Mouse (Mus musculus): Measurements from ENCODE around the gene Fabp7. TPM values are rescaled to one million over a fixed set of nuclear protein-coding genes. Genes with fewer than 3 reads are reported as not detected.

The Fabp7 gene
- polyA plus RNA-seq, 1 experiment from 2014 or later: 1.7 TPM

- no peak for ATAC-seq (ENCODE audit: low read depth)
- H3K9me3 ChIP-seq (replicated peaks; ENCODE audit: control insufficient read depth, low read length): no peaks in the 10 kb centered on the region
- no peaks in the 10 kb centered on the region for H3K36me3 ChIP-seq (ENCODE audit: control insufficient read depth, insufficient read depth)
- no peaks in the 10 kb centered on the region for H3K4me1 ChIP-seq (ENCODE audit: control insufficient read depth, low read depth, low read length)
- no peak overlapping the region for H3K4me2 ChIP-seq (ENCODE audit: low read depth, low read length)
- H3K27ac ChIP-seq (ENCODE audit: low read length): no peak overlapping the region
- H3K27me3 ChIP-seq (ENCODE audit: control insufficient read depth, insufficient read depth, low read depth, low read length): no peaks in the 10 kb centered on the region
- no peak overlapping the region for H3K9ac ChIP-seq (ENCODE audit: low read depth, low read length)
- H3K4me3 ChIP-seq (ENCODE audit: low read depth, low read length): no peak overlapping the region
- WGBS (ENCODE audit: insufficient replicate concordance): 71% methylated on average over 2 of the region's 2 CpGs
Measured at GRCm38 (mm10) chr10:57755201-57755736, 29.4 kb upstream of the Fabp7 start.

DNA sequence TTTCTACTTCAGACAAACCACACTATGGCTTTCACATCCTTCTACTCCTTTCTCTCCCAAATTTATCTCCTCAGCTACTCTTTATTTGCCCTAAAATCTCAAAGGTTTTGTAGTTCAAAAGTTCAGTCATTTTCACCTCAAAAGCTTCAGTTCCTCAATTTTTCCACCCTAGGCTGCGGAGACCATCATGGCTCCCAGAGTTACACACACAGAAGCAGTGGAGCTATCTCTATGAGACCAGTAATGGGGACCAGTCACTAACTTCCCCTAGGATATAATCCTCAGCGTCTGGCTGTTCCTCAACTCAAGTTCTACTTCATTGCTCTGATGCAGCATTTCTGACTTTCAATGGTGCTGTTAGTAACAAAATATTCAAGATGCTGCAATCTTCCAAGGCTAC is 25.7 kb upstream of the Fabp7 start:
- ATAC-seq (ENCODE audit: low read depth): no peak
- no peaks in the 10 kb centered on the region for H3K27me3 ChIP-seq (ENCODE audit: control insufficient read depth, insufficient read depth, low read depth, low read length)
- H3K4me2 ChIP-seq (ENCODE audit: low read depth, low read length): no peak overlapping the region
- no peak overlapping the region for H3K9ac ChIP-seq (ENCODE audit: low read depth, low read length)
- H3K9me3 ChIP-seq (replicated peaks; ENCODE audit: control insufficient read depth, low read length): no peaks in the 10 kb centered on the region
- H3K4me1 ChIP-seq (ENCODE audit: control insufficient read depth, low read depth, low read length): no peaks in the 10 kb centered on the region
- no peaks in the 10 kb centered on the region for H3K36me3 ChIP-seq (ENCODE audit: control insufficient read depth, insufficient read depth)
- no peak overlapping the region for H3K27ac ChIP-seq (ENCODE audit: low read length)
- WGBS (ENCODE audit: insufficient replicate concordance): 55% methylated on average over 2 of the region's 2 CpGs
- no peak overlapping the region for H3K4me3 ChIP-seq (ENCODE audit: low read depth, low read length)

DNA sequence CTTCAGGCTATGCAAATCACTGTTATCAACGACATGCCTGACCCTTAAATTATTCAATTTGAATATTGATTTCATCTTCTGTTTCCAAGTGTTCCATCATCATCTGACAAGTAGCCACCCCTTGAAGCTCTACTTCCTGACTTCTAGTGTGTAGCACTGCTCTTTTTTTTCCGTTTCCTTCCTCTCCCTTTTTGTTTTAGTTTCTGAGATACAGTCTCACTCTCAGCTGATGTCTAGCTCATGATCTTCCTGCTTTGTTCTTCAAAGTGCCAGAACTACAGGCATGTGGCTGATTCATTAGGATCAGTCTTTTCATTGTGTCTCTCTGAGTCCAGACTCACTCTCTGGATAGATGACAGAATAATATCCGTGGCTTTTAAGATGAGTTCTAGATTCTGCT is 24.0 kb upstream of the Fabp7 start:
- H3K9me3 ChIP-seq (replicated peaks; ENCODE audit: control insufficient read depth, low read length): no peaks in the 10 kb centered on the region
- H3K9ac ChIP-seq (ENCODE audit: low read depth, low read length): no peak overlapping the region
- H3K27ac ChIP-seq (ENCODE audit: low read length): no peak overlapping the region
- H3K36me3 ChIP-seq (ENCODE audit: control insufficient read depth, insufficient read depth): no peaks in the 10 kb centered on the region
- no peak overlapping the region for H3K4me3 ChIP-seq (ENCODE audit: low read depth, low read length)
- no peaks in the 10 kb centered on the region for H3K27me3 ChIP-seq (ENCODE audit: control insufficient read depth, insufficient read depth, low read depth, low read length)
- no peak for ATAC-seq (ENCODE audit: low read depth)
- H3K4me1 ChIP-seq (ENCODE audit: control insufficient read depth, low read depth, low read length): no peaks in the 10 kb centered on the region
- H3K4me2 ChIP-seq (ENCODE audit: low read depth, low read length): no peak overlapping the region
- 42% methylated on average over 3 of the region's 3 CpGs for WGBS (ENCODE audit: insufficient replicate concordance)

DNA sequence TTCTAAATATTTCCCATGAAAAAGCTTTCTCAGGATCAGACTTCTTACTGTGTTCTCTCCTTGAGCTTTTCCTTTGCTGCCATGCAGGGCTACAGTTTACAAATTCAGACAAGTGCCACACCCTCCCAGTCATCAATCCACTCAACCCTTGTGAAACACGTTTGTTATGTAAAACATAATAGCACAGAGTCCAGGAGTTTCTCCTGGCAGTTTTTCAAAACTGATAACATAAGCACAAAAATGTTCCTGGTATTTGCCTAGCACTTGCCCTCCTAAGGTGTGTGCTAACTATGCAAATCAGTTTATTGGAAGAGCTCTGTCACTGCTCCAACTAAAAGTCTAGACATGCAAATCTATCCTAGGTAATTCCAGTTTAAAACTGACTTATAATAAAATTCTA is 21.6 kb upstream of the Fabp7 start:
- Histone ChIP-seq H3K9me3 (replicated peaks; ENCODE audit: control insufficient read depth, low read length) (no peaks in the 10 kb centered on the region), H3K4me2 (ENCODE audit: low read depth, low read length) (no peak overlapping the region), H3K4me1 (ENCODE audit: control insufficient read depth, low read depth, low read length) (no peaks in the 10 kb centered on the region), H3K36me3 (ENCODE audit: control insufficient read depth, insufficient read depth) (no peaks in the 10 kb centered on the region), H3K27me3 (ENCODE audit: control insufficient read depth, insufficient read depth, low read depth, low read length) (no peaks in the 10 kb centered on the region), H3K4me3 (ENCODE audit: low read depth, low read length) (no peak overlapping the region), H3K27ac (ENCODE audit: low read length) (no peak overlapping the region), H3K9ac (ENCODE audit: low read depth, low read length) (no peak overlapping the region)
- WGBS (ENCODE audit: insufficient replicate concordance): 23% methylated on average over 1 of the region's 1 CpGs
- ATAC-seq (ENCODE audit: low read depth): peak; percentile 39; the same call in 1 of the 2 replicates

GRCm38 (mm10) chr10:57783289-57784130 is 1.2 kb upstream of the Fabp7 start:
- no peak overlapping the region for H3K4me3 ChIP-seq (ENCODE audit: low read depth, low read length)
- ATAC-seq (ENCODE audit: low read depth): no peak
- H3K4me2 ChIP-seq (ENCODE audit: low read depth, low read length): no peak overlapping the region
- WGBS (ENCODE audit: insufficient replicate concordance): 43% methylated on average over 13 of the region's 13 CpGs
- no peak overlapping the region for H3K9ac ChIP-seq (ENCODE audit: low read depth, low read length)
- H3K36me3 ChIP-seq (ENCODE audit: control insufficient read depth, insufficient read depth): no peaks in the 10 kb centered on the region
- no peaks in the 10 kb centered on the region for H3K4me1 ChIP-seq (ENCODE audit: control insufficient read depth, low read depth, low read length)
- H3K27me3 ChIP-seq (ENCODE audit: control insufficient read depth, insufficient read depth, low read depth, low read length): no peaks in the 10 kb centered on the region
- H3K9me3 ChIP-seq (replicated peaks; ENCODE audit: control insufficient read depth, low read length): no peaks in the 10 kb centered on the region
- no peak overlapping the region for H3K27ac ChIP-seq (ENCODE audit: low read length)

GRCm38 (mm10) chr10:57784131-57784875 is 378 bp upstream of the Fabp7 start:
- no peaks in the 10 kb centered on the region for H3K9me3 ChIP-seq (replicated peaks; ENCODE audit: control insufficient read depth, low read length)
- no peak overlapping the region for H3K4me2 ChIP-seq (ENCODE audit: low read depth, low read length)
- H3K4me3 ChIP-seq (ENCODE audit: low read depth, low read length): no peak overlapping the region
- no peak overlapping the region for H3K9ac ChIP-seq (ENCODE audit: low read depth, low read length)
- no peaks in the 10 kb centered on the region for H3K27me3 ChIP-seq (ENCODE audit: control insufficient read depth, insufficient read depth, low read depth, low read length)
- 31% methylated on average over 7 of the region's 7 CpGs for WGBS (ENCODE audit: insufficient replicate concordance)
- no peaks in the 10 kb centered on the region for H3K4me1 ChIP-seq (ENCODE audit: control insufficient read depth, low read depth, low read length)
- H3K27ac ChIP-seq (ENCODE audit: low read length): no peak overlapping the region
- H3K36me3 ChIP-seq (ENCODE audit: control insufficient read depth, insufficient read depth): no peaks in the 10 kb centered on the region
- 0 out of 2 replicates have a peak, but pooled peaks have one; percentile 19 for ATAC-seq (ENCODE audit: low read depth)

DNA sequence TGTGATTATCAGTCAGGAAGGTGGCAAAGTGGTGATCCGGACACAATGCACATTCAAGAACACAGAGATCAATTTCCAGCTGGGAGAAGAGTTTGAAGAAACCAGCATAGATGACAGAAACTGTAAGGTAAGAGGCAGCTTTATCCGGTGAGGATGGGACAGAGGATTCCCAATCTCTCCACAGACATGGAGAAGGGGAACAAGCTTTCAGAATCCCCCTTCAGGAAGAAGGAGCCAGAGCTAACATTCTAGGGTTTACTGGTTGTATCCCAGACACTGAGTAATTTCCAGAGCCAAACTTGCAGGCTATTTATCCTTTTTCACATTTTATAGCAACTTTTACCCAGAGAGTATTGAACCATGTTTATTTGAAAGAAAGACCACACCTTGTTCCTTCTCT is 871 bp downstream of the Fabp7 start:
- Histone ChIP-seq H3K36me3 (ENCODE audit: control insufficient read depth, insufficient read depth) (no peaks in the 10 kb centered on the region), H3K4me3 (ENCODE audit: low read depth, low read length) (no peak overlapping the region), H3K27me3 (ENCODE audit: control insufficient read depth, insufficient read depth, low read depth, low read length) (no peaks in the 10 kb centered on the region), H3K9me3 (replicated peaks; ENCODE audit: control insufficient read depth, low read length) (no peaks in the 10 kb centered on the region), H3K27ac (ENCODE audit: low read length) (no peak overlapping the region), H3K4me1 (ENCODE audit: control insufficient read depth, low read depth, low read length) (no peaks in the 10 kb centered on the region), H3K4me2 (ENCODE audit: low read depth, low read length) (no peak overlapping the region), H3K9ac (ENCODE audit: low read depth, low read length) (no peak overlapping the region)
- no peak for ATAC-seq (ENCODE audit: low read depth)
- WGBS (ENCODE audit: insufficient replicate concordance): 58% methylated on average over 2 of the region's 2 CpGs

GRCm38 (mm10) chr10:57792957-57793356 is 8.3 kb downstream of the Fabp7 start:
- H3K9me3 ChIP-seq (replicated peaks; ENCODE audit: control insufficient read depth, low read length): no peaks in the 10 kb centered on the region
- ATAC-seq (ENCODE audit: low read depth): no peak

GRCm38 (mm10) chr10:57794018-57794417 is 9.3 kb downstream of the Fabp7 start, which contains the start of gene Smpdl3a:
Gene Smpdl3a (plus strand): TSS chr10:57794335.
- peak within 1 kb of the TSS; percentile 92 for H3K9ac ChIP-seq (ENCODE audit: low read depth, low read length)
- WGBS (ENCODE audit: insufficient replicate concordance): 68% methylated on average over 7 of the region's 7 CpGs
- H3K4me2 ChIP-seq (ENCODE audit: low read depth, low read length): peak within 1 kb of the TSS; percentile 86
- no peaks in the 10 kb centered on the region for H3K36me3 ChIP-seq (ENCODE audit: control insufficient read depth, insufficient read depth)
- H3K9me3 ChIP-seq (replicated peaks; ENCODE audit: control insufficient read depth, low read length): no peaks in the 10 kb centered on the region
- peaks cover 16% of the 10 kb centered on the region for H3K4me1 ChIP-seq (ENCODE audit: control insufficient read depth, low read depth, low read length)
- peak within 1 kb of the TSS; percentile 79 for H3K4me3 ChIP-seq (ENCODE audit: low read depth, low read length)
- H3K27ac ChIP-seq (ENCODE audit: low read length): peak within 1 kb of the TSS; percentile 81
- H3K27me3 ChIP-seq (ENCODE audit: control insufficient read depth, insufficient read depth, low read depth, low read length): no peaks in the 10 kb centered on the region
- ATAC-seq (ENCODE audit: low read depth): no peak

More at GRCm38 (mm10) chr10:57792957-57793356, 8.3 kb downstream of the Fabp7 start:
- 62% methylated on average over 1 of the region's 1 CpGs for WGBS (ENCODE audit: insufficient replicate concordance)
- no peak overlapping the region for H3K4me2 ChIP-seq (ENCODE audit: low read depth, low read length)
- H3K36me3 ChIP-seq (ENCODE audit: control insufficient read depth, insufficient read depth): no peaks in the 10 kb centered on the region
- no peaks in the 10 kb centered on the region for H3K27me3 ChIP-seq (ENCODE audit: control insufficient read depth, insufficient read depth, low read depth, low read length)
- no peak overlapping the region for H3K27ac ChIP-seq (ENCODE audit: low read length)
- H3K4me3 ChIP-seq (ENCODE audit: low read depth, low read length): no peak overlapping the region
- H3K9ac ChIP-seq (ENCODE audit: low read depth, low read length): no peak overlapping the region
- peaks cover 16% of the 10 kb centered on the region for H3K4me1 ChIP-seq (ENCODE audit: control insufficient read depth, low read depth, low read length)
